Mouse (Mus musculus) E14TG2a.4 (cell line): ENCODE measurements around the gene Fam133b.

Source experiments
- CTCF ChIP-seq: conservative IDR thresholded peaks from 2 replicates; pipeline ENCODE4 v1.5.1; 2014; ENCODE audit warnings: low read length
- NANOG ChIP-seq: IDR thresholded peaks from 2 replicates; pipeline ENCODE4 v1.6.1; 2014; ENCODE audit warnings: borderline replicate concordance, low read length, mixed read lengths

- no peak for TF ChIP-seq CTCF
- no peak for TF ChIP-seq NANOG
These were observed 42.0 kb upstream of the Fam133b start for GRCm38 (mm10) chr5:3501564-3502001.
